Mouse (Mus musculus) spleen, adult 2 months (tissue): ENCODE data around the gene Ak1. TPM values are rescaled to one million over a fixed set of nuclear protein-coding genes. Genes with fewer than 3 reads are reported as not detected.

ENCODE experiments used
- DNase-seq, 2 experiments: peaks; one replicate each; pipeline versions ENCODE4 v3.0.0 to v3.0.0-alpha.2; 2012 to 2021; ENCODE audit warnings: low spot score in 2 of 2, low read depth in 1 of 2
- H3K27ac ChIP-seq: fragments of 200-500 bp; 2 replicates; pipeline ENCODE4 v1.5.1; 2012; ENCODE audit warnings: low read length, inconsistent platforms; ENCODE audit not compliant: insufficient read depth
- H3K27me3 ChIP-seq: fragments of 200-500 bp; 2 replicates; pipeline ENCODE4 v1.6.1; 2012; ENCODE audit warnings: mild to moderate bottlenecking, moderate library complexity, low read length, inconsistent platforms; ENCODE audit not compliant: control insufficient read depth, insufficient read depth
- H3K36me3 ChIP-seq: fragments of 200-500 bp; 2 replicates; pipeline ENCODE4 v1.6.1; 2012; ENCODE audit warnings: mild to moderate bottlenecking, low read length, inconsistent platforms; ENCODE audit not compliant: control insufficient read depth, insufficient read depth
- H3K4me1 ChIP-seq: fragments of 200-500 bp; 2 replicates; pipeline ENCODE4 v1.6.1; 2011; ENCODE audit warnings: inconsistent platforms; ENCODE audit not compliant: control insufficient read depth, insufficient read depth, insufficient read length
- H3K4me3 ChIP-seq: fragments of 200-500 bp; 2 replicates; pipeline ENCODE4 v1.5.1; 2011; ENCODE audit warnings: mild to moderate bottlenecking, inconsistent platforms; ENCODE audit not compliant: insufficient read depth, insufficient read length; ENCODE audit errors: extremely low read depth
- CTCF ChIP-seq: fragments of 200-500 bp; IDR thresholded peaks from 2 replicates; pipeline ENCODE4 v1.5.1; 2011; ENCODE audit warnings: mild to moderate bottlenecking, inconsistent platforms; ENCODE audit not compliant: insufficient read depth, insufficient read length, insufficient replicate concordance; ENCODE audit errors: extremely low read depth
- POLR2A ChIP-seq: fragments of 200-500 bp; IDR thresholded peaks from 2 replicates; pipeline ENCODE4 v1.6.1; 2011; ENCODE audit warnings: low read depth, low read length, inconsistent platforms
- WGBS: fragments of 180-500 bp; shearing (Covaris S2); methylation state at CpG from one replicate; pipeline ENCODE4 v1.1.7; 2018; 5-methylcytosine and 5-hydroxymethylcytosine counted together
- polyA plus RNA-seq: library from polyadenylated mRNA; depleted of rRNA; stranded (reverse); fragments of >200 nt; gene quantifications from 2 replicates; pipeline ENCODE4 v1.2.3, GENCODE M21; 2012

Ak1 gene
- polyA plus RNA-seq, 1 experiment: 6.3 TPM

- Histone ChIP-seq H3K4me3 (peak overlapping the region; percentile 31; the same call in 1 of the 2 replicates), H3K4me1 (peaks cover 11% of the 10 kb centered on the region), H3K27me3 (no peaks in the 10 kb centered on the region; the same call in 1 of the 2 replicates), H3K36me3 (no peaks in the 10 kb centered on the region), H3K27ac (peak overlapping the region; percentile 54)
- 2% methylated on average over 25 of the region's 25 CpGs for WGBS
- TF ChIP-seq CTCF: no peak
- DNase-seq: peak in 1 of 2 experiments; percentile 34
Measured at GRCm38 (mm10) chr2:32608141-32608777, 13.3 kb upstream of the Ak1 start.

GRCm38 (mm10) chr2:32608778-32609435, 12.7 kb upstream of the Ak1 start:
- Histone ChIP-seq H3K4me1 (peaks cover 11% of the 10 kb centered on the region), H3K27ac (peak overlapping the region; percentile 54), H3K4me3 (peak overlapping the region; percentile 31; the same call in 1 of the 2 replicates), H3K36me3 (no peaks in the 10 kb centered on the region), H3K27me3 (no peaks in the 10 kb centered on the region; the same call in 1 of the 2 replicates)
- DNase-seq: no peak
- 56% methylated on average over 18 of the region's 18 CpGs for WGBS
- TF ChIP-seq POLR2A (no peak), CTCF (no peak)

GRCm38 (mm10) chr2:32610610-32611229, 10.8 kb upstream of the Ak1 start:
- TF ChIP-seq POLR2A (no peak), CTCF (no peak)
- Histone ChIP-seq H3K27me3 (no peaks in the 10 kb centered on the region; the same call in 1 of the 2 replicates), H3K36me3 (no peaks in the 10 kb centered on the region), H3K4me3 (no peak overlapping the region), H3K27ac (no peak overlapping the region), H3K4me1 (peaks cover 11% of the 10 kb centered on the region)
- WGBS: 26% methylated on average over 23 of the region's 23 CpGs
- no peak for DNase-seq

- DNase-seq: no peak
- Histone ChIP-seq H3K4me1 (peaks cover 11% of the 10 kb centered on the region; the same call in 1 of the 2 replicates), H3K27ac (no peak overlapping the region), H3K27me3 (no peaks in the 10 kb centered on the region), H3K4me3 (no peak overlapping the region), H3K36me3 (no peaks in the 10 kb centered on the region)
- TF ChIP-seq CTCF (no peak), POLR2A (no peak)
- WGBS: 93% methylated on average over 26 of the region's 26 CpGs
Measured at GRCm38 (mm10) chr2:32612274-32612673, 9.3 kb upstream of the Ak1 start.

- no peak for DNase-seq
- Histone ChIP-seq H3K4me3 (no peak overlapping the region), H3K36me3 (no peaks in the 10 kb centered on the region), H3K4me1 (no peaks in the 10 kb centered on the region), H3K27ac (no peak overlapping the region), H3K27me3 (no peaks in the 10 kb centered on the region)
- TF ChIP-seq POLR2A: no peak
- TF ChIP-seq CTCF: no peak
- 97% methylated on average over 1 of the region's 1 CpGs for WGBS
Measured at GRCm38 (mm10) chr2:32617109-32617508, 4.4 kb upstream of the Ak1 start.

- TF ChIP-seq POLR2A (no peak), CTCF (no peak)
- WGBS: 96% methylated on average over 4 of the region's 4 CpGs
- no peaks in the 10 kb centered on the region for H3K27me3 ChIP-seq
- H3K36me3 ChIP-seq: no peaks in the 10 kb centered on the region
- no peak overlapping the region for H3K27ac ChIP-seq
- no peaks in the 10 kb centered on the region for H3K4me1 ChIP-seq
- DNase-seq: no peak
- no peak overlapping the region for H3K4me3 ChIP-seq
Measured at GRCm38 (mm10) chr2:32617601-32618000, 4.0 kb upstream of the Ak1 start.
